Mouse (Mus musculus) hindbrain, embryonic 11.5 days (tissue): ENCODE results near the gene Bmt2. TPM values are rescaled to one million over a fixed set of nuclear protein-coding genes. Genes with fewer than 3 reads are reported as not detected.

ENCODE experiments used
- ATAC-seq: fragments of 200-750 bp; cut with Nextera tagmentation; 2 replicates; pipeline ENCODE4 v1.8.0; 2017; ENCODE audit warnings: mild to moderate bottlenecking, moderate TSS enrichment, moderate library complexity; ENCODE audit not compliant: low FRiP score
- DNase-seq: peaks from one replicate; pipeline ENCODE4 v3.0.0-alpha.2; 2015; ENCODE audit warnings: low spot score
- H3K27ac ChIP-seq: fragments of 300-500 bp; sonication (generic); 2 replicates; pipeline ENCODE4 v1.5.1; 2014; ENCODE audit warnings: mild to moderate bottlenecking, low read depth, low read length
- H3K27me3 ChIP-seq: fragments of 300-500 bp; sonication (generic); 2 replicates; pipeline ENCODE4 v1.6.1; 2014; ENCODE audit warnings: mild to moderate bottlenecking, low read length, moderate library complexity, mixed read lengths; ENCODE audit not compliant: control insufficient read depth, insufficient read depth
- H3K36me3 ChIP-seq: fragments of 300-500 bp; sonication (generic); 2 replicates; pipeline ENCODE4 v1.6.1; 2014; ENCODE audit warnings: mild to moderate bottlenecking, low read length, moderate library complexity, mixed read lengths; ENCODE audit not compliant: control insufficient read depth, insufficient read depth
- H3K4me1 ChIP-seq: fragments of 300-500 bp; sonication (generic); replicated peaks from 2 replicates; pipeline ENCODE4 v1.6.1; 2014; ENCODE audit warnings: low read length, mixed read lengths; ENCODE audit not compliant: control insufficient read depth, insufficient read depth
- H3K4me2 ChIP-seq: fragments of 300-500 bp; sonication (generic); replicated peaks from 2 replicates; pipeline ENCODE4 v1.6.1; 2014; ENCODE audit warnings: mild to moderate bottlenecking, low read depth, low read length
- H3K4me3 ChIP-seq: fragments of 300-500 bp; sonication (generic); 2 replicates; pipeline ENCODE4 v1.5.1; 2014; ENCODE audit warnings: low read depth, low read length
- H3K9ac ChIP-seq: fragments of 300-500 bp; sonication (generic); 2 replicates; pipeline ENCODE4 v1.6.1; 2014; ENCODE audit warnings: low read depth, low read length
- H3K9me3 ChIP-seq: fragments of 300-500 bp; sonication (generic); 2 replicates; pipeline ENCODE4 v1.6.1; 2016; ENCODE audit warnings: low read length; ENCODE audit not compliant: control insufficient read depth
- WGBS: fragments of 180-500 bp; shearing (Covaris S2); extraction: QIAGEN DNeasy Blood & Tissue Kit; methylation state at CpG from one replicate; pipeline ENCODE4 v1.1.7; 2014; 5-methylcytosine and 5-hydroxymethylcytosine counted together
- polyA plus RNA-seq: library from polyadenylated mRNA; unstranded; fragments of >200 nt; fragmentation: Nextera tagmentation; extraction: Ambion mirVana; gene quantifications from 2 replicates; pipeline ENCODE4 v1.2.1, GENCODE M21; 2014

The Bmt2 gene
- polyA plus RNA-seq, 1 experiment from 2014 or later, result 25.4 TPM

- DNase-seq (no peak), ATAC-seq (no peak)
- no peaks in the 10 kb centered on the region for H3K9me3 ChIP-seq
- no peaks in the 10 kb centered on the region for H3K36me3 ChIP-seq
- H3K4me2 ChIP-seq, result no peak overlapping the region
- no peaks in the 10 kb centered on the region for H3K4me1 ChIP-seq
- no peak overlapping the region for H3K4me3 ChIP-seq
- no peak overlapping the region for H3K9ac ChIP-seq
- H3K27me3 ChIP-seq, result no peaks in the 10 kb centered on the region
- WGBS, result 56% methylated on average over 5 of the region's 5 CpGs
- no peak overlapping the region for H3K27ac ChIP-seq
These were observed 68.2 kb downstream of the Bmt2 start for GRCm38 (mm10) chr6:13609353-13610140.

- H3K27ac ChIP-seq, result peak within 1 kb of the TSS; percentile 94
- DNase-seq (peak; percentile 91), ATAC-seq (peak; percentile 99)
- no peaks in the 10 kb centered on the region for H3K4me1 ChIP-seq
- peak within 1 kb of the TSS; percentile 91 for H3K9ac ChIP-seq
- H3K4me3 ChIP-seq, result peak within 1 kb of the TSS; percentile 70
- peak within 1 kb of the TSS; percentile 62 for H3K4me2 ChIP-seq
- H3K9me3 ChIP-seq, result no peaks in the 10 kb centered on the region
- WGBS, result 3% methylated on average over 63 of the region's 71 CpGs
- H3K27me3 ChIP-seq, result no peaks in the 10 kb centered on the region
- no peaks in the 10 kb centered on the region for H3K36me3 ChIP-seq
These were observed 69.9 kb downstream of the Bmt2 start, which contains the start of gene Tmem168 for GRCm38 (mm10) chr6:13607621-13608493. Tmem168 (minus strand) TSS chr6:13608100.

- no peaks in the 10 kb centered on the region for H3K4me1 ChIP-seq
- H3K27ac ChIP-seq, result peak overlapping the region; percentile 94
- H3K4me3 ChIP-seq, result peak overlapping the region; percentile 70
- no peaks in the 10 kb centered on the region for H3K27me3 ChIP-seq
- H3K9me3 ChIP-seq, result no peaks in the 10 kb centered on the region
- H3K9ac ChIP-seq, result peak overlapping the region; percentile 91
- 0 out of 2 replicates have a peak, but pooled peaks cover 1% of the 10 kb centered on the region for H3K36me3 ChIP-seq
- peak overlapping the region; percentile 62 for H3K4me2 ChIP-seq
- DNase-seq (no peak), ATAC-seq (no peak; the same call in 1 of the 2 replicates)
- WGBS, result 17% methylated on average over 15 of the region's 15 CpGs
These were observed 70.7 kb downstream of the Bmt2 start for GRCm38 (mm10) chr6:13606921-13607620.

GRCm38 (mm10) chr6:13606394-13606793, 71.4 kb downstream of the Bmt2 start:
- Histone ChIP-seq H3K9ac (no peak overlapping the region), H3K36me3 (0 out of 2 replicates have a peak, but pooled peaks cover 4% of the 10 kb centered on the region), H3K27me3 (no peaks in the 10 kb centered on the region), H3K4me1 (no peaks in the 10 kb centered on the region), H3K27ac (no peak overlapping the region), H3K9me3 (no peaks in the 10 kb centered on the region), H3K4me3 (peak overlapping the region; percentile 70; the same call in 1 of the 2 replicates), H3K4me2 (no peak overlapping the region; the same call in 1 of the 2 replicates)
- DNase-seq (no peak), ATAC-seq (no peak)
- WGBS, result 77% methylated on average over 4 of the region's 4 CpGs

GRCm38 (mm10) chr6:13603134-13603533, 74.6 kb downstream of the Bmt2 start:
- H3K4me2 ChIP-seq, result no peak overlapping the region
- 0 out of 2 replicates have a peak, but pooled peaks cover 4% of the 10 kb centered on the region for H3K36me3 ChIP-seq
- H3K4me3 ChIP-seq, result no peak overlapping the region
- no peak overlapping the region for H3K27ac ChIP-seq
- no peak overlapping the region for H3K9ac ChIP-seq
- no peak for ATAC-seq
- H3K9me3 ChIP-seq, result no peaks in the 10 kb centered on the region
- DNase-seq, result no peak
- 92% methylated on average over 6 of the region's 6 CpGs for WGBS
- no peaks in the 10 kb centered on the region for H3K4me1 ChIP-seq
- H3K27me3 ChIP-seq, result no peaks in the 10 kb centered on the region

GRCm38 (mm10) chr6:13601587-13601986, 76.2 kb downstream of the Bmt2 start:
- H3K4me2 ChIP-seq, result no peak overlapping the region
- H3K4me1 ChIP-seq, result no peaks in the 10 kb centered on the region
- H3K36me3 ChIP-seq, result 0 out of 2 replicates have a peak, but pooled peaks cover 4% of the 10 kb centered on the region
- DNase-seq (no peak), ATAC-seq (no peak)
- H3K9me3 ChIP-seq, result no peaks in the 10 kb centered on the region
- no peak overlapping the region for H3K27ac ChIP-seq
- H3K27me3 ChIP-seq, result no peaks in the 10 kb centered on the region
- no peak overlapping the region for H3K4me3 ChIP-seq
- WGBS, result 87% methylated on average over 6 of the region's 6 CpGs
- no peak overlapping the region for H3K9ac ChIP-seq

- no peak for ATAC-seq
These were observed 79.4 kb downstream of the Bmt2 start for GRCm38 (mm10) chr6:13598239-13598923.

More at GRCm38 (mm10) chr6:13598239-13598923, 79.4 kb downstream of the Bmt2 start:
- no peak overlapping the region for H3K4me3 ChIP-seq
- H3K36me3 ChIP-seq, result 0 out of 2 replicates have a peak, but pooled peaks cover 4% of the 10 kb centered on the region
- no peak overlapping the region for H3K4me2 ChIP-seq
- no peak overlapping the region for H3K27ac ChIP-seq
- WGBS, result 79% methylated on average over 7 of the region's 7 CpGs
- no peaks in the 10 kb centered on the region for H3K27me3 ChIP-seq
- no peaks in the 10 kb centered on the region for H3K4me1 ChIP-seq
- no peak for DNase-seq
- no peak overlapping the region for H3K9ac ChIP-seq
- H3K9me3 ChIP-seq, result no peaks in the 10 kb centered on the region
